Mouse (Mus musculus): ENCODE measurements around the gene Armc9. TPM values are rescaled to one million over a fixed set of nuclear protein-coding genes. Genes with fewer than 3 reads are reported as not detected.

The Armc9 gene
- total and polyA plus RNA-seq, 3 experiments: 10.9 to 15.5 (median 15.1) TPM

GRCm38 (mm10) chr1:86212731-86213130 is 58.2 kb downstream of the Armc9 start:
- Histone ChIP-seq H3K4me3 (replicated peaks in 1 of 3; ENCODE audit: low read depth in 2 of 3, low read length in 2 of 3, poor library complexity in 1 of 3) (no peak overlapping the region), H3K27me3 (replicated peaks) (no peaks in the 10 kb centered on the region), H3K27ac (ENCODE audit: insufficient read depth, low read depth) (no peak overlapping the region), H3K36me3 (replicated peaks in 1 of 2; ENCODE audit: control insufficient read depth in 1 of 2, insufficient read depth in 1 of 2, low read length in 1 of 2) (peaks cover 33 to 75% of the 10 kb centered on the region in 2 experiments), H3K4me2 (ENCODE audit: insufficient read depth, low read depth, poor library complexity, severe bottlenecking) (no peak overlapping the region), H3K9ac (ENCODE audit: insufficient read depth, low read depth) (no peak overlapping the region), H3K79me2 (replicated peaks; ENCODE audit: control insufficient read depth, extremely low read depth, insufficient read depth, poor library complexity, severe bottlenecking) (no peaks in the 10 kb centered on the region), H3K4me1 (ENCODE audit: control insufficient read depth in 1 of 2, insufficient read depth in 2 of 2) (peaks cover 2 to 29% of the 10 kb centered on the region in 2 experiments; a peak in 2 of 4 replicates), H3K9me3 (replicated peaks; ENCODE audit: low read length) (no peaks in the 10 kb centered on the region)
- dilution Hi-C loops (cut with MboI; ENCODE audit: extremely low pct_ligation_motif_present, extremely low pct_unique_long_range_greater_than_20kb, low sequenced_read_pairs): no loop called here
- TF ChIP-seq NRF1 (IDR thresholded peaks at IDR 0.05; ENCODE audit: low read depth, low read length) (no peak), MAZ (IDR thresholded peaks at IDR 0.05; ENCODE audit: low read depth, low read length) (no peak)
- in situ Hi-C loops (cut with MboI; ENCODE audit: low pct_ligation_motif_present, low pct_unique_long_range_greater_than_20kb, low sequenced_read_pairs): no loop called here
- no peak for DNase-seq (ENCODE audit: extremely low read depth)

- H3K4me1 ChIP-seq (ENCODE audit: control insufficient read depth in 1 of 2, insufficient read depth in 2 of 2): peaks cover 2 to 29% of the 10 kb centered on the region in 2 experiments; a peak in 2 of 4 replicates
Measured at GRCm38 (mm10) chr1:86214158-86214557, 59.6 kb downstream of the Armc9 start.

GRCm38 (mm10) chr1:86215297-86215696 is 60.7 kb downstream of the Armc9 start:
- Histone ChIP-seq H3K4me3 (replicated peaks in 1 of 3; ENCODE audit: low read depth in 2 of 3, low read length in 2 of 3, poor library complexity in 1 of 3) (no peak overlapping the region), H3K9ac (ENCODE audit: insufficient read depth, low read depth) (no peak overlapping the region), H3K9me3 (replicated peaks; ENCODE audit: low read length) (no peaks in the 10 kb centered on the region), H3K79me2 (replicated peaks; ENCODE audit: control insufficient read depth, extremely low read depth, insufficient read depth, poor library complexity, severe bottlenecking) (no peaks in the 10 kb centered on the region), H3K36me3 (replicated peaks in 1 of 2; ENCODE audit: control insufficient read depth in 1 of 2, insufficient read depth in 1 of 2, low read length in 1 of 2) (peaks cover 27 to 68% of the 10 kb centered on the region in 2 experiments), H3K27me3 (replicated peaks) (no peaks in the 10 kb centered on the region), H3K4me2 (ENCODE audit: insufficient read depth, low read depth, poor library complexity, severe bottlenecking) (no peak overlapping the region), H3K27ac (ENCODE audit: insufficient read depth, low read depth) (no peak overlapping the region), H3K4me1 (ENCODE audit: control insufficient read depth in 1 of 2, insufficient read depth in 2 of 2) (peaks cover 2 to 29% of the 10 kb centered on the region in 2 experiments; a peak in 2 of 4 replicates)
- in situ Hi-C loops (cut with MboI; ENCODE audit: low pct_ligation_motif_present, low pct_unique_long_range_greater_than_20kb, low sequenced_read_pairs): no loop called here
- DNase-seq (ENCODE audit: extremely low read depth): peak; percentile 35
- dilution Hi-C loops (cut with MboI; ENCODE audit: extremely low pct_ligation_motif_present, extremely low pct_unique_long_range_greater_than_20kb, low sequenced_read_pairs): no loop called here
- TF ChIP-seq SMC3 (IDR thresholded peaks at IDR 0.05; ENCODE audit: low read depth, low read length) (no peak), MAX (IDR thresholded peaks at IDR 0.05; ENCODE audit: low read length) (no peak), ZNF384 (IDR thresholded peaks at IDR 0.05; ENCODE audit: low read depth, low read length) (peak; percentile 65), EP300 (IDR thresholded peaks at IDR 0.05; ENCODE audit: low read length) (no peak)

More at GRCm38 (mm10) chr1:86214158-86214557, 59.6 kb downstream of the Armc9 start:
- in situ Hi-C loops (cut with MboI; ENCODE audit: low pct_ligation_motif_present, low pct_unique_long_range_greater_than_20kb, low sequenced_read_pairs) (no loop called here), dilution Hi-C loops (cut with MboI; ENCODE audit: extremely low pct_ligation_motif_present, extremely low pct_unique_long_range_greater_than_20kb, low sequenced_read_pairs) (no loop called here)
- no peaks in the 10 kb centered on the region for H3K79me2 ChIP-seq (replicated peaks; ENCODE audit: control insufficient read depth, extremely low read depth, insufficient read depth, poor library complexity, severe bottlenecking)
- no peak overlapping the region for H3K9ac ChIP-seq (ENCODE audit: insufficient read depth, low read depth)
- no peak for TF ChIP-seq MYC (IDR thresholded peaks at IDR 0.05; ENCODE audit: low read depth, low read length)
- no peak for TF ChIP-seq NRF1 (IDR thresholded peaks at IDR 0.05; ENCODE audit: low read depth, low read length)
- TF ChIP-seq RCOR1 (conservative IDR thresholded peaks at IDR 0.05; ENCODE audit: low read depth, low read length): no peak
- TF ChIP-seq TBP (conservative IDR thresholded peaks at IDR 0.05; ENCODE audit: low read depth, low read length): no peak
- no peak for TF ChIP-seq BHLHE40 (IDR thresholded peaks at IDR 0.05; ENCODE audit: low read depth, low read length)
- peak; percentile 91 to 96 for TF ChIP-seq CTCF (conservative IDR thresholded peaks at IDR 0.05 in 1 of 2, IDR thresholded peaks at IDR 0.05 in 1 of 2; ENCODE audit: low read depth in 2 of 2, low read length in 2 of 2)
- peak; percentile 67 for TF ChIP-seq ZC3H11A (IDR thresholded peaks at IDR 0.05; ENCODE audit: low read depth, low read length)
- TF ChIP-seq JUN (IDR thresholded peaks at IDR 0.05; ENCODE audit: insufficient read depth, low read depth, low read length): no peak
- TF ChIP-seq SMC3 (IDR thresholded peaks at IDR 0.05; ENCODE audit: low read depth, low read length): peak; percentile 96
- TF ChIP-seq JUND (conservative IDR thresholded peaks at IDR 0.05; ENCODE audit: low read depth, low read length): no peak
- no peak; the same call in 1 of the 2 replicates for TF ChIP-seq NELFE (IDR thresholded peaks at IDR 0.05; ENCODE audit: low read depth, low read length)
- 0 out of 2 replicates have a peak, but pooled peaks have one; percentile 6 for TF ChIP-seq ZNF384 (IDR thresholded peaks at IDR 0.05; ENCODE audit: low read depth, low read length)
- TF ChIP-seq USF1 (IDR thresholded peaks at IDR 0.05; ENCODE audit: low read depth, low read length): no peak
- no peak for TF ChIP-seq EP300 (IDR thresholded peaks at IDR 0.05; ENCODE audit: low read length)
- TF ChIP-seq RAD21 (IDR thresholded peaks at IDR 0.05; ENCODE audit: low read depth, low read length): peak; percentile 72
- no peak overlapping the region for H3K4me2 ChIP-seq (ENCODE audit: insufficient read depth, low read depth, poor library complexity, severe bottlenecking)
- no peak overlapping the region for H3K27ac ChIP-seq (ENCODE audit: insufficient read depth, low read depth)
- DNase-seq (ENCODE audit: extremely low read depth): peak; percentile 77
- H3K9me3 ChIP-seq (replicated peaks; ENCODE audit: low read length): no peaks in the 10 kb centered on the region
- H3K4me3 ChIP-seq (replicated peaks in 1 of 3; ENCODE audit: low read depth in 2 of 3, low read length in 2 of 3, poor library complexity in 1 of 3): no peak overlapping the region
- H3K27me3 ChIP-seq (replicated peaks): no peaks in the 10 kb centered on the region
- H3K36me3 ChIP-seq (replicated peaks in 1 of 2; ENCODE audit: control insufficient read depth in 1 of 2, insufficient read depth in 1 of 2, low read length in 1 of 2): peaks cover 30 to 69% of the 10 kb centered on the region in 2 experiments

Measured in CH12.LX (cell line).